Mouse (Mus musculus) mouse embryonic stem cell (cell line): ENCODE data around the gene Cenpq.

Experiments used
- in situ Hi-C, 2 experiments: fragments of 300-500 bp; cut with MboI; formaldehyde crosslinking; loops; 1 replicate in 1 of 2; 3 replicates in 1 of 2; pipeline ENCODE4 v1.14.3; 2019 to 2020; ENCODE audit warnings: low sequenced_read_pairs in 2 of 2, low pct_unique_long_range_greater_than_20kb in 1 of 2, mixed read lengths in 1 of 2; ENCODE audit not compliant: unreplicated experiment in 1 of 2

Cenpq gene

GRCm38 (mm10) chr17:40874701-40875100 lies 60.1 kb downstream of the Cenpq start:
- in situ Hi-C loops: no loop called here

- in situ Hi-C loops: no loop called here
These were observed 61.2 kb downstream of the Cenpq start for GRCm38 (mm10) chr17:40873582-40874011.
